Mouse (Mus musculus) left cerebral cortex, adult 18-20 months (tissue): ENCODE measurements around the gene Ctsd. TPM values are rescaled to one million over a fixed set of nuclear protein-coding genes. Genes with fewer than 3 reads are reported as not detected.

ENCODE experiments used
- DNase-seq, 2 experiments: peaks; one replicate each; pipeline ENCODE4 v3.0.0; 2021 to 2022; ENCODE audit warnings: low spot score in 2 of 2, mixed read lengths in 1 of 2
- total RNA-seq, 2 experiments: library from RNA; stranded (reverse); gene quantifications; 2 replicates each; pipeline ENCODE4 v1.2.3; 2021

Gene Ctsd
- total RNA-seq, 2 experiments from 2014 or later, result 307 to 342 TPM

- peak in 1 of 2 experiments; percentile 22 for DNase-seq
Observed at GRCm38 (mm10) chr7:142400112-142400749, 12.4 kb upstream of the Ctsd start.

DNA sequence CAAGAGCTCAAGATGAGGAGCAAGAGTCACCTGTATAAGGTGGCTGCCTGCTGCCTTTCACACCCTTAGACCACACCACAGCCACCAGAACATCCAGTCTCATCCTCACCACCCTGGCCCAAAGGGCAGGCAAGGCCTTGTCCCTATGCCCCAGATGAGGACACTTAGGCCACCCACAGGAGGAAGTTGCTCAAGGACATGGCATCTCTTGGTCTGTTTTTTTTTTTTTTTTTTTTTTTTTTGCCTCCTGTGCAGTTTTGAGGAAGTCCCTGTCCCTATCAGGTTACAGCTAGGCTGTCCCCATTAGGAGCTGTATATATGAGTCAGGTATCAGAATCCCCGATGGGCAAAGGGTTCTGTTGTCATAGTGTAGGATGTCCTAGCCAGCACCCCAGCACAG lies 11.4 kb upstream of the Ctsd start:
- DNase-seq, result no peak

DNA sequence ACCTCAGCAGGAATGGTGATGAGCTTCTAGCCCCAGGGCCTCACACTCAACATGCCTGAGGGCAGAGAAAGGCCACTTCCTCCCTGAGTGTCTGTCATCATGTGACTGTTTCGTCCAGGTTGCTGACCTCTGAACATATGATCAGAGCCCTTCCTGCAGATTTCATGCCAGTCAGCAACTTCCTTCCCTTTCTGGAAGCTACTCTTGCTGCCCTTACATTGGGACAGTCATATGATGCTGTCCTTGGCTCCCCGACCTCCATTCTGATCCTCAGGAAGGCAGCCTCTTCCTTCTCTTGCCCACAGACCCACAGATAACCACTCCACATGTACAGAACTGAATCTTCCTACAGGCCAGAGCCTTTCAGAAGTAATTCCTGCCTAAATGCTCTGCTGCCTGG lies 10.2 kb upstream of the Ctsd start:
- DNase-seq, result no peak

GRCm38 (mm10) chr7:142396611-142397010 lies 8.8 kb upstream of the Ctsd start:
- DNase-seq, result no peak

- no peak for DNase-seq
Observed at GRCm38 (mm10) chr7:142395472-142395871, 7.6 kb upstream of the Ctsd start.

- no peak for DNase-seq
Observed at GRCm38 (mm10) chr7:142394261-142395190, 6.7 kb upstream of the Ctsd start.

DNA sequence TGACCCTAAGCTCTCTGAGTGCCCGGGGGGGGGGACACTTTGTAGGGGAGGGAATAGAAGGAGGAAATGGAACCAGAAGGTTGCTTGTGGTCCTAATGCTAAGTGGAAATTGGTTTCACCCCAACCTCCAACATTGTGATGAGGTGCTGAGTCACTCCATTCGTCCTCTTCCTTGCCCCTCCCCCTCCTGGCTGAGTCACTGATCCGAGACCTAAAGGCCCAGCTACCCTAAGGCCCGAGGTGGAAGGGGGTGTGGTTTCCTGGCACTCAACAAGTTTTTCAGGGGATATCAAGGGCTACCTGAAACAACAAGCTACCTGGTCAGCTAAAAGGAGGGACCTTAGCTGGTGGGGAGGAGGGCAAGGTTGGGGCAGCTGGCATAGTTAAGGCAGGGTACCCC lies 5.4 kb upstream of the Ctsd start:
- no peak for DNase-seq

DNA sequence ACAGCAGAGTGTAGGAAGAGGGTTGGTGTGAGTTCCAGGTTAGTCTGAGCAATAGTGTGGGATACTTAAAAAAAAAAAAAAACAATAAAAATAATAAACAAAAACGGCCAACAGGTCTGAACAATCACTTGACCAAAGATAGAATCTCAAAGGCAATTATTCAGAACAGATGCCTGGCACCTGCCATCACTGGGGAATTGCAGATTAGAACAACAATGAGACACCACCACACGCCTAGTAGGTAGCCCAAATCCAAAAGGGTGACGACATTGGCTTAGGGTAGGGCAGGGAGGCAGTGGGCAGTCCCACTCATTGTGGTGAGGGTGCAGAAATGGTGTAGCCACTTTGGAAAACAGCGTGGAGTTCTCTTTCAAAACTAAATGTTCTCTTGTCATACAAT lies 3.8 kb upstream of the Ctsd start:
- no peak for DNase-seq

GRCm38 (mm10) chr7:142391108-142391507 lies 3.3 kb upstream of the Ctsd start:
- no peak for DNase-seq

DNA sequence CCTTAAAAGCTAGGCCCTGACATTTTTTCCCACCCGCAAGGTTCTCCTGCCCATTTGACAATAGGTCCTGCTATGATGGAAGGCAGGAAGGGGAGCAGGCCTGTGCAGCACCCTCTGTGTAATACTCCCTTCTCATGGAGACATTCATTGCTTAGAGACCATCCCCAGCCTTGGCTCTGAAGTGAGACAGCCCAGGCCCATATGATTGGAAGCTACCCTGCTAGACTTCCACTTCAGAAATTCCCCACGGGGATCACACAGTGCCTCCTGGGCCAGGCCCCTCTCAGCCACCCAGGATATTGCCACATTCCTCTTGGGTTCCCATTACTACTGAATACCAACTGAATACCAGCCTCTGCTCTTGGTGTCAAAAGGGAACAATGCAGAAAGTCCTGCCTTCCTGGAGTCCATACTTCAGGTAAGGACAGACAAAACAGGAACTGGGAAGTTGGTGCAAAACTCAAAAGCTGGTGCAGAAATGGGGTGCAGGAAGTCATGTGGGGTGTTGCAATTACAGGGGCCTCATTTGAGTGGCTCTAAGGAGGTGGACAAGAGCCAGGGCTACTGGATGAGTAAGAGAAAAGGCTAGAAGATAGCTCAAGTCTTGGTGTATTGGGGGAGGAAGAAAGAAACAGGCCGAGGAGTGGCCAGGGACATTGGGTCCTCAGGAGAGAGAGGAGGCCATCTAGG lies 2.3 kb upstream of the Ctsd start:
- DNase-seq, result no peak

DNA sequence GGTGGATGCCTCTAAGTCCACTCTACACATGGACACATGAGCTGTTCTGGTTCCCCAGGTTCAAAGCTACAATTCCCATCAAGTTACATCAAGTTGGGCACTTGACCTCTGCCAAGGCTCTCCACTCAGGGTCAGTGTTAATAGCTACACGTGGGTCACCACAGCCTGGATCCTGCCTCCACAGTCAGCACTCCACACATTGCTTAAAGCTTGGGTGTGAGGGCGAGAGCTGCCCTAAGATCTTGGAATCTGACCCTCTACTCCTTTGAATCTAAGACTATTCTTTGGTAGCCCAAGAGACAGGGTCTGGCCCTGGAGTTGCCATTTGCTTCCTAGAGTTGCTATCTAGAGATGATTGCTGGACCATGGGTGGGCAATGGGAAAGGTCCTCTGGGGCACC lies 902 bp upstream of the Ctsd start:
- no peak for DNase-seq

DNA sequence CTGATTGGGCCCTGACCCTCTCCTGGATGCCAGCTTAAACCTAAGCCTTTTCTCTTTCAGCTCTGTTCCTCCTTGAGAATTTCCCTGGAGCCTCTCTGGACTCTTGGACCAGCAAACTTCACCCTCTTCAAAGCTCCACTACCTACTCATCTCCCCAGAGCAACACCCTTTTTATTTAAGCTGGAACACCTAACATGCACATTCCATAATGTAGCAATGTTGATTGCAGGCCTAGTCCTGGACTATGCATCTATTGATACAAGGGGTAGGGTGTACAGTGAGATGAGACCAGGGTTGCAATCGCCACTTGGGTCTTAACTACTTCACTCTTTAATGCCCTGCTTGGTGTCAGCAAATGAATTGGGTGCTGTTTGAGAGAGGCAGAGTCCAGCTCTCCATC lies 360 bp upstream of the Ctsd start:
- no peak for DNase-seq

DNA sequence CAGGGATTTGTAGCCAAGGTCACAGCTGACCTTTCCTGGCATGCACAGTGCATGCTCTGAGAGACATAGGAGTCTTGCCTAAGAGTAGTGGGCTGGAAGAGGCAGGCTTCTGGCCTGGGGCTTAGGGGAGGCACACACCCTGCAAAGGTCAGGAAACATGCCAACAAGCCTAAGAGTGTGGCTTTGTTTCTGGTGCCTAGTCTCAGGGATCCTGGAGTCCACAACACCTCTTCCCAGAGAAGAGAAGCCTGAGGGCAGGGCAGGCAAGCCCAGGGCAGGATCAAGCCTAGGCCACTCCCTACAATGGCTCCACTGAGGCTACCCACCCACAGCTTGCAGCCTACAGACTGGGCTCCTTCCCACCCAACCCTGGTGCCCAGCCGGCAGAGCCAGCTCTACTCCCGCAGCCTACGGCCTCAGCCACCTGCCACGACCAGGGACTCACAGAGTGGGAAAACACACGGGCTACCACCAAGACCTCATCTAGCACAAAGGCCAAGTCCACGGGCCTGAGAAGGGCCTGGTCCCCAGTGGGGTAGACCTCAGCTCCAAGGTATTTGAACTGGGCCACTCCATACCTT lies 1.1 kb downstream of the Ctsd start:
- peak in 1 of 2 experiments; percentile 39 for DNase-seq

DNA sequence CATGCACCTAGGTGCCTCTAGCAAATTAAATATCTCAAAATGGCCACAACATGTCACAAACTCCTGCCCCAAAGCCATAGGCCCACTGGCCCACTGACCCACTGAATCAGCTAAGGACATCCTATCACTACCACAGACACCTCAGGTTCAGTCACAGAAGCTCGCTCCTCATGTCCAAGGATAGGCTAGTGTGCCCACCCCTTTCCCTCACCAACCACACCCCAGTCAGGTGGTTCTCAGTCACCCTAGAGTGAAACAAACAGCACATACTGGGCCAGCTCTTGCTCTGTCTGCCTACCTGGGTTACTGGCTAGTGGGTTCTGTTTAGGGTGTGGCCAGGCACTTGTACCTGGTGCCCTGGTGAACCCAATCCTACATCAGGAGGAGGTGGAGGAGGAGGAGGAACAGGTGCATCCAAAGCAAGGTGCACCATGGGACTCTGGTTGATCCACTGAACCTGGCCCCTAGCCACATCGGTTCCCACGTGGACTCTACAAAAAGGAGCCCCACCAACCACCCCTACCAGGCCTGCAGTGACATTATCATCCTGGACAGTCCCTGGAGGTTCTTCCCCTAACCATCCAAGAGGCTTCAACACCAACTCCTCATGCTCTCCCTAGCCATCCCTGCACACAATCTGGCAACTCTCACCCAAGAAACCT lies 2.0 kb downstream of the Ctsd start:
- DNase-seq, result no peak

- DNase-seq, result no peak
Observed at GRCm38 (mm10) chr7:142384306-142384705, 3.5 kb downstream of the Ctsd start.

DNA sequence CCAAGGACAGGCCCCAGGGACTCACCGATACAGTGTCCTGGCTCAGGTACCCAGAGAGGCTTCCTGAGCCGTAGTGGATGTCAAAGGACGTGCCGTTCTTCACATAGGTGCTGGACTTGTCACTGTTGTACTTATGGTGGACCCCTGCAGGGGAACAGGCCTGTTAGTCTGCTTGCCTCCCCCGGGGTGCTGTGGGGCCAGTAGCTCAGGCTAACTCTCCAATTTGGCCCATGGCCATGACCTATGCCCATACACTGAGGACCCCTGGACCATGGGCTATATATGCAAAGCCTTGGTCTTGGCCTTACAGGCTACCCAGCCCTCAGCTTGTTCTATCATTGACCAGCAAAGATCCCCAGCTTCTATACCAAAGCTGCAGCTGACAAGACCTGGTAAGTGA lies 5.3 kb downstream of the Ctsd start, which contains the start of gene Gm49369:
Gene Gm49369, minus strand, starts transcription at position 101 of the 400 bp plus-strand sequence.
- no peak for DNase-seq

- DNase-seq, result no peak
Observed at GRCm38 (mm10) chr7:142381175-142381574, 6.7 kb downstream of the Ctsd start.

GRCm38 (mm10) chr7:142379186-142379585 lies 8.7 kb downstream of the Ctsd start:
- no peak for DNase-seq

- DNase-seq, result no peak
Observed at GRCm38 (mm10) chr7:142377233-142377925, 10.5 kb downstream of the Ctsd start.

- no peak for DNase-seq
Observed at GRCm38 (mm10) chr7:142376096-142376495, 11.7 kb downstream of the Ctsd start.
